Mouse (Mus musculus) MEL (cell line): ENCODE data around the gene Fndc3b.

ENCODE experiments used
- CHD1 ChIP-seq: IDR thresholded peaks from 2 replicates; pipeline ENCODE4 v1.6.1; 2012; ENCODE audit warnings: low read depth, mild to moderate bottlenecking, inconsistent platforms, low read length, improper control_type of control experiment
- CTCF ChIP-seq, 3 experiments: IDR thresholded peaks in 2 of 3; conservative IDR thresholded peaks in 1 of 3; 2 replicates each; pipeline ENCODE4 v1.5.1; 2011 to 2012; ENCODE audit warnings: low read length in 3 of 3, low read depth in 2 of 3, mild to moderate bottlenecking in 2 of 3, improper control_type of control experiment in 1 of 3, inconsistent platforms in 1 of 3, mixed read lengths in 1 of 3, moderate library complexity in 1 of 3; ENCODE audit not compliant: control insufficient read depth in 1 of 3, insufficient read depth in 1 of 3, poor library complexity in 1 of 3, severe bottlenecking in 1 of 3
- E2F4 ChIP-seq: IDR thresholded peaks from 2 replicates; pipeline ENCODE4 v1.6.1; 2011; ENCODE audit warnings: low read depth, low read length, improper control_type of control experiment, borderline replicate concordance
- HCFC1 ChIP-seq: IDR thresholded peaks from 2 replicates; pipeline ENCODE4 v1.6.1; 2012; ENCODE audit warnings: low read depth, mild to moderate bottlenecking, inconsistent platforms, low read length, improper control_type of control experiment, moderate library complexity
- MAX ChIP-seq: IDR thresholded peaks from 2 replicates; pipeline ENCODE4 v1.6.1; 2011; ENCODE audit warnings: low read length, improper control_type of control experiment
- MYC ChIP-seq: IDR thresholded peaks from 2 replicates; pipeline ENCODE4 v1.6.1; 2011; ENCODE audit warnings: low read depth, mild to moderate bottlenecking, low read length, improper control_type of control experiment, moderate library complexity
- TBP ChIP-seq: IDR thresholded peaks from 2 replicates; pipeline ENCODE4 v1.8.0; 2011; ENCODE audit warnings: low read depth, low read length, improper control_type of control experiment

DNA sequence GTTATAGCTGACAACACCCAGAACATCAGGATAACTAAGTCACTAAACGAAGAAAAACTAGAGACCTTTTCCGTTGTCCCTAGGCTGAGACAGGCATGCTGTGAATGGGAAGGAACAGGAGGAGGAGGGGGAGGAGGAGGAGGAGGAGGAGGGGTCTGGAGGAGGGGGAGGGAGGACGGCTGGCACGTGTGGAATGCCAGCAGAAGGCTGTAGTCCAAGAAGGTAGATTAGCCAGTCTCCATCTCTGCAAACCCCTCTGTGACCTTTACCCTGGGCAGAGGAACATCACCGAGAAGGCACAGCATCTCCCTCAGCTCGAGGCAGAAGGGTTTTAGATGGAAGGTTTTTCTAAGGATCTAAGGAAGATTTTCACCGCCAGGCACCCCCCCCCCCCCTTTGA lies 17.1 kb upstream of the Fndc3b start:
- TF ChIP-seq MAX (no peak), MYC (no peak), CHD1 (no peak), TBP (no peak), CTCF (IDR thresholded peaks at IDR 0.05 in 2 of 3, conservative IDR thresholded peaks at IDR 0.05 in 1 of 3; ENCODE audit: control insufficient read depth in 1 of 3, insufficient read depth in 1 of 3, low read depth in 2 of 3, low read length in 3 of 3, poor library complexity in 1 of 3, severe bottlenecking in 1 of 3) (no peak), HCFC1 (no peak), E2F4 (no peak)
